Mouse (Mus musculus) heart, adult 9 months (tissue): ENCODE measurements around the gene Smdt1.
"Not testable (repeated sequence)": the region's sequence is repeated elsewhere in the genome, so short reads cannot be mapped to it uniquely, and the experiment has no call there.

Source experiments
- DNase-seq, 2 experiments: peaks; one replicate each; pipeline ENCODE4 v3.0.0; 2022; ENCODE audit warnings: low spot score in 2 of 2

Smdt1 gene

GRCm38 (mm10) chr15:82368851-82369250 is 30.1 kb downstream of the Smdt1 start:
- DNase-seq, result no peak

- no peak for DNase-seq
Observed at GRCm38 (mm10) chr15:82372446-82372845, 33.7 kb downstream of the Smdt1 start.

- no peak for DNase-seq
Observed at GRCm38 (mm10) chr15:82372991-82373390, 34.2 kb downstream of the Smdt1 start.

- no peak for DNase-seq
Observed at GRCm38 (mm10) chr15:82374437-82374836, 35.7 kb downstream of the Smdt1 start.

GRCm38 (mm10) chr15:82375855-82376254 is 37.1 kb downstream of the Smdt1 start:
- DNase-seq, result no peak

- DNase-seq, result peak; percentile 91 to 92
Observed at GRCm38 (mm10) chr15:82376393-82377138, 37.8 kb downstream of the Smdt1 start.

GRCm38 (mm10) chr15:82377701-82378100 is 38.9 kb downstream of the Smdt1 start:
- no peak for DNase-seq

- peak in 1 of 2 experiments; percentile 49 for DNase-seq
Observed at GRCm38 (mm10) chr15:82378261-82379180, 39.8 kb downstream of the Smdt1 start.

- DNase-seq, result peak in 1 of 2 experiments; percentile 52
Observed at GRCm38 (mm10) chr15:82379511-82379870, 40.7 kb downstream of the Smdt1 start.

- DNase-seq, result peak; percentile 72 to 77
Observed at GRCm38 (mm10) chr15:82379871-82380713, 41.3 kb downstream of the Smdt1 start, which contains the start of gene Cyp2d22. TSS of gene Cyp2d22 (minus strand) at chr15:82380260.

- peak in 1 of 2 experiments; percentile 19 for DNase-seq
Observed at GRCm38 (mm10) chr15:82380714-82381062, 41.9 kb downstream of the Smdt1 start.

GRCm38 (mm10) chr15:82382441-82382840 is 43.7 kb downstream of the Smdt1 start:
- no peak for DNase-seq

- DNase-seq, result no peak
Observed at GRCm38 (mm10) chr15:82385729-82386128, 47.0 kb downstream of the Smdt1 start.

- DNase-seq, result not testable (repeated sequence)
Observed at GRCm38 (mm10) chr15:82389916-82390315, 51.2 kb downstream of the Smdt1 start.

- not testable (repeated sequence) for DNase-seq
Observed at GRCm38 (mm10) chr15:82393922-82394321, 55.2 kb downstream of the Smdt1 start, which contains the start of gene Cyp2d11. TSS of gene Cyp2d11 (minus strand) at chr15:82394022.

GRCm38 (mm10) chr15:82395955-82396354 is 57.2 kb downstream of the Smdt1 start:
- not testable (repeated sequence) for DNase-seq
